Mouse (Mus musculus) stomach, postnatal 0 days (tissue): ENCODE measurements around the gene F13b. TPM values are rescaled to one million over a fixed set of nuclear protein-coding genes. Genes with fewer than 3 reads are reported as not detected.

Experiments
- ATAC-seq: fragments of 200-750 bp; cut with Nextera tagmentation; 2 replicates; pipeline ENCODE4 v1.8.0; 2017; ENCODE audit not compliant: low FRiP score, low TSS enrichment
- DNase-seq: peaks from one replicate; pipeline ENCODE4 v3.0.0-alpha.2; 2016; ENCODE audit warnings: low spot score
- H3K27ac ChIP-seq: fragments of 300-500 bp; sonication (generic); replicated peaks from 2 replicates; pipeline ENCODE4 v1.5.1; 2014; ENCODE audit warnings: mild to moderate bottlenecking, control low read depth
- H3K27me3 ChIP-seq: fragments of 300-500 bp; sonication (generic); 2 replicates; pipeline ENCODE4 v1.6.1; 2014; ENCODE audit warnings: low read length; ENCODE audit not compliant: control insufficient read depth, insufficient read depth
- H3K36me3 ChIP-seq: fragments of 300-500 bp; sonication (generic); 2 replicates; pipeline ENCODE4 v1.6.1; 2014; ENCODE audit warnings: low read length, mixed read lengths; ENCODE audit not compliant: control insufficient read depth, insufficient read depth
- H3K4me1 ChIP-seq: fragments of 300-500 bp; sonication (generic); replicated peaks from 2 replicates; pipeline ENCODE4 v1.6.1; 2014; ENCODE audit warnings: antibody characterized with exemption; ENCODE audit not compliant: control insufficient read depth, insufficient read depth
- H3K4me2 ChIP-seq: fragments of 300-500 bp; sonication (generic); replicated peaks from 2 replicates; pipeline ENCODE4 v1.6.1; 2014; ENCODE audit warnings: low read depth, mild to moderate bottlenecking, control low read depth, moderate library complexity
- H3K4me3 ChIP-seq: fragments of 300-500 bp; sonication (generic); 2 replicates; pipeline ENCODE4 v1.5.1; 2014; ENCODE audit warnings: low read depth, low read length, control low read depth
- H3K9ac ChIP-seq: fragments of 300-500 bp; sonication (generic); 2 replicates; pipeline ENCODE4 v1.6.1; 2014; ENCODE audit warnings: mild to moderate bottlenecking, low read length, control low read depth, mixed read lengths
- H3K9me3 ChIP-seq: fragments of 300-500 bp; sonication (generic); 2 replicates; pipeline ENCODE4 v1.6.1; 2016; ENCODE audit warnings: low read length; ENCODE audit not compliant: control insufficient read depth
- CTCF ChIP-seq: IDR thresholded peaks from 2 replicates; pipeline ENCODE4 v1.5.1; 2016; ENCODE audit warnings: antibody characterized with exemption, low read depth, mild to moderate bottlenecking, moderate library complexity
- EP300 ChIP-seq: optimal IDR thresholded peaks from 2 replicates; pipeline ENCODE3; 2016; ENCODE audit warnings: antibody characterized with exemption
- WGBS: fragments of 180-500 bp; shearing (Covaris S2); extraction: QIAGEN DNeasy Blood & Tissue Kit; methylation state at CpG from one replicate; pipeline ENCODE4 v1.1.7; 2014; 5-methylcytosine and 5-hydroxymethylcytosine counted together
- polyA plus RNA-seq: library from polyadenylated mRNA; unstranded; fragments of >200 nt; fragmentation: Nextera tagmentation; extraction: Ambion mirVana; gene quantifications from 2 replicates; pipeline ENCODE4 v1.2.1, GENCODE M21; 2015

The F13b gene
- polyA plus RNA-seq = 0.08 and 0.19 TPM in 2 replicates

GRCm38 (mm10) chr1:139501258-139501752 is at the start of gene F13b:
F13b (plus strand) TSS chr1:139501702.
- Histone ChIP-seq H3K27ac (no peak within 1 kb of the TSS), H3K4me1 (no peaks in the 10 kb centered on the region), H3K27me3 (no peaks in the 10 kb centered on the region), H3K9me3 (no peaks in the 10 kb centered on the region), H3K4me2 (no peak within 1 kb of the TSS), H3K9ac (no peak within 1 kb of the TSS), H3K4me3 (no peak within 1 kb of the TSS), H3K36me3 (no peaks in the 10 kb centered on the region)
- 73% methylated on average over 3 of the region's 3 CpGs for WGBS
- DNase-seq (no peak), ATAC-seq (no peak)
- no peak for TF ChIP-seq CTCF
- no peak for TF ChIP-seq EP300

DNA sequence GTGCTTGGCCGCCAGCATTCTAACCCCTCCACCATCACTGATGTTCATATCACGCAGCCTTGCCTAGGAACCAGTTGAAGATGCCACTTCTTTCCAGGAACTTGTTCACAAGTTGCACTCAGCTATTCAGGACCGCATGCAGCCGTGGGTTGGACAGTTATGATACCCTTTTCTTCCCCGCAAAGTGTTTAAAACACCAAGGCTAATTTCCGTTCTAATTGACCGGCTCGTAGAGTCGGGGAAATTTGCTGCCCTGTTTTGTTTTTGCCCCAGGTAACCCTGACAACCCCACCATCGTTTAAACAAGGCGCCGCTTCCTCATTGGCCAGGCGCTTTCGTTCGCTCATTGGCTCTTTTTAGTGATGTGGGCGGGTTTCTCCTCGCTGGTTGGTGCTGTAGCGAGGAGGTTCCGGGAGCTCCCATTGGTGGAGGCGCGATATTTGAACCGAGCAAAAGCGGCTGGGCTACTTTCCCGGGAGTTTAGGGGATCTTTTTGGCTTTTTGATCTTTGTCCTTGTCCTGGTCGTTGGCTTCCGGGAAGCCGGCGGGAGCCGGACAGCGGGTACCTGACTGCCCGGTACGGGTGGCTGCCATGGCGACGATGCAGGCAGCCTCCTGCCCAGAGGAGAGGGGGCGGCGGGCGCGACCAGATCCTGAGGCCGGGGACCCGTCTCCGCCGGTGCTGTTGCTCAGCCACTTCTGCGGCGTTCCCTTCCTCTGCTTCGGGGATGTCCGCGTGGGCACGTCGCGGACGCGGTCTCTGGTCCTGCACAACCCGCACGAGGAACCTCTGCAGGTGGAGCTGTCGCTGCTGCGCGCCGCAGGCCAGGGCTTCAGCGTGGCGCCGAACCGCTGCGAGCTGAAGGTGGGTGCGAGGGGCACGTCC is 46.9 kb upstream of the F13b start, which contains the start of gene Aspm:
Gene Aspm (plus strand): TSS at position 433 of the 886 bp plus-strand sequence.
- peak within 1 kb of the TSS; percentile 67 for H3K9ac ChIP-seq
- no peak for TF ChIP-seq EP300
- no peak for TF ChIP-seq CTCF
- no peaks in the 10 kb centered on the region for H3K9me3 ChIP-seq
- peak; percentile 100 for ATAC-seq
- no peaks in the 10 kb centered on the region; the same call in 1 of the 2 replicates for H3K36me3 ChIP-seq
- H3K4me1 ChIP-seq = peaks cover 4% of the 10 kb centered on the region; the same call in 1 of the 2 replicates
- peak; percentile 90 for DNase-seq
- H3K27ac ChIP-seq = no peak within 1 kb of the TSS
- H3K4me3 ChIP-seq = peak within 1 kb of the TSS; percentile 79
- H3K4me2 ChIP-seq = peak within 1 kb of the TSS; percentile 98
- no peaks in the 10 kb centered on the region for H3K27me3 ChIP-seq
- WGBS = under 1% methylated on average over 63 of the region's 65 CpGs

DNA sequence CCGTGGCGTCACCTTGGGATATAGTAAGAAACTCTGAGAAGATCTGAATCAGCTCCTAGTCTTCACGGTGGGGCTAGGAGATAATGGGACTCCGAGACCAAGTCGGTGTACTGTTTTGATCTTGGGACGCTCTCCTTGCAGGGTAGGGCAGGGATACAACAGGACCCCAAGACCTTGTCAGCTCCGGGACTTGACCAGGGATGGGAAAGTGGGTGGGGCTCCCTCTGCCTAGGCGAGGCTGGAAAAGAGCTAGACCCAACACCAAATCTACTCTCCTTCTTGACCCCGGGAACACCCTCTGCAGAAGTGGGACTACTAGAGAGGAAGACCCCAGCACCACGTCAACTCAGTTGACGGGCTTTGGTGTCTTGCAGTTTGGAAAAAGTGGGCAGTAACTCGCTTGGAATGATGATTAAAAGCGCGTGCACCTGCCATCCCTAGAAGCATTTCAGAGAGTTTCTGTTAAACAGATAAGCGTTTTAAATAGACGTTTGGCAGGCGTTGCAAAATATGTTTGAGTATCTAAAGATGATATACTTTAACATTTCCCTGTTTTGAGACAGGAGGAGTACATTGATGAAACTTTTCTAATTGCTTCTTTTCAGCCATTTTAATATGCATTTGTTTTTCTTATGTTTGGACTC is 46.2 kb upstream of the F13b start:
- Histone ChIP-seq H3K4me3 (peak overlapping the region; percentile 79), H3K9ac (peak overlapping the region; percentile 67), H3K4me2 (peak overlapping the region; percentile 98), H3K4me1 (peaks cover 4% of the 10 kb centered on the region; the same call in 1 of the 2 replicates), H3K9me3 (no peaks in the 10 kb centered on the region), H3K27ac (no peak overlapping the region), H3K36me3 (no peaks in the 10 kb centered on the region; the same call in 1 of the 2 replicates), H3K27me3 (no peaks in the 10 kb centered on the region)
- 2% methylated on average over 17 of the region's 17 CpGs for WGBS
- TF ChIP-seq CTCF (no peak), EP300 (no peak)
- DNase-seq = no peak
- no peak for ATAC-seq

DNA sequence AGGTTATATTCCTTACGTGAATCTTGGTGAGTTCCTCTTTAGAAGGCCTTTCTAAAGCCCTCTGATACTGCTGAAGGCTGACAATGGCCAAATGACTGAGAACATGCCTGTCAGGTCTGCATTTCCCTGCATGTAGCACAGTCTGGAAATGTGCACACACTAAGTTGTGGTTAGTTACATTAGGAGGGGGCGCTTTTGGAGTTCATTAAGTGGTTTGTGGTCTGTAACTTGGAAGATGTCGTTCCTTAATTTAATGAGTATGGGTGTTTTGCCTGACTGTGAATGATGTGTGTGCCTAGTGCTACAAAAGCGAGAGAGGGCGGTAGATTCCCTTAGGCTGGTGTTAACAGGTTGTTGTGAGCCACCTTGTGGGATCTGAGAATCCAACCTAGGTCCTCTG is 40.7 kb upstream of the F13b start:
- Histone ChIP-seq H3K4me3 (no peak overlapping the region), H3K4me2 (no peak overlapping the region), H3K27ac (no peak overlapping the region), H3K9me3 (no peaks in the 10 kb centered on the region), H3K27me3 (no peaks in the 10 kb centered on the region), H3K9ac (no peak overlapping the region), H3K36me3 (peaks cover 3% of the 10 kb centered on the region; the same call in 1 of the 2 replicates), H3K4me1 (no peaks in the 10 kb centered on the region)
- ATAC-seq (no peak), DNase-seq (no peak)
- 87% methylated on average over 5 of the region's 5 CpGs for WGBS
- TF ChIP-seq EP300 (no peak), CTCF (no peak)

DNA sequence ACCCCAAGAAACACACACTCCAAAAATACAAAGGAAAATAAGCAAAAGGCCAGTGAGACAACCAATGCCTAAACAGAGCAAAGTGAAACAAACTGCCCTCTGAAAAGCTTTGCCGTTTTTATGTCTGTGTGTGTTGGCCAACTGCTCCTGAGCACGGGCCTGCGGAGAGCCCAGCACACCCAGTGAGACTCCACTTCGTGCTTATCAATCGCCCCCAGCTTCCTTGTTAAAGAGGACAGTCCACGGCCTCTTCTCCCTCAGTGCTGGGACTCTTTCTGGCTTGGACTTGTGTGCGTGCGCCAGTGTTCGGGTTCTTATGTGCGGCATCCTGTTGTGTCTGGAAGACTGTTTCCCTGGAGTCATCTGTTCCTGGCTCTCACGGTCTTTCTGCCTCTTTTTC is 35.6 kb upstream of the F13b start:
- 88% methylated on average over 11 of the region's 11 CpGs for WGBS
- H3K4me1 ChIP-seq = no peaks in the 10 kb centered on the region
- no peaks in the 10 kb centered on the region for H3K27me3 ChIP-seq
- ATAC-seq = no peak
- no peak for DNase-seq
- no peak overlapping the region for H3K27ac ChIP-seq
- no peak overlapping the region for H3K9ac ChIP-seq
- H3K4me3 ChIP-seq = no peak overlapping the region
- H3K4me2 ChIP-seq = no peak overlapping the region
- no peaks in the 10 kb centered on the region for H3K9me3 ChIP-seq
- no peak for TF ChIP-seq EP300
- no peak for TF ChIP-seq CTCF
- H3K36me3 ChIP-seq = peaks cover 10% of the 10 kb centered on the region; the same call in 1 of the 2 replicates
